ENCODE assay signal across 10 mouse cellular contexts in genomic region chr3:101712666-101713065, GRCm38 (mm10).
DNase-seq lines count a peak whose midpoint lies in the region; ATAC-seq and TF ChIP-seq lines count a peak whose summit lies in the region.
"Had no signal": no experiment of that assay in that cellular context is flagged by ENCODE, and none has a peak within 500 bp of the region (broad histone marks: within the 10 kb centered on the region; RNA-seq: fewer than 3 reads in every experiment).

No protein-coding gene starts in this region.

- no peaks in the 10 kb centered on the region for H3K36me3 ChIP-seq in megakaryocyte, embryonic 14.5 days (replicated peaks; ENCODE audit: low read length)
- no peaks in the 10 kb centered on the region for H3K36me3 ChIP-seq in hindbrain, embryonic 13.5 days
- no peaks in the 10 kb centered on the region for H3K36me3 ChIP-seq in stomach, embryonic 16.5 days (ENCODE audit: control insufficient read depth, insufficient read depth, low read length)

- no peak for TF ChIP-seq CTCF in gastrocnemius, adult 2 months (IDR thresholded peaks at IDR 0.05)

- no peaks in the 10 kb centered on the region for H3K9me3 ChIP-seq in megakaryocyte, embryonic 14.5 days
- no peaks in the 10 kb centered on the region for H3K9me3 ChIP-seq in hindbrain, embryonic 13.5 days
- no peaks in the 10 kb centered on the region for H3K9me3 ChIP-seq in stomach, embryonic 16.5 days (replicated peaks; ENCODE audit: control insufficient read depth, low read length)

- peaks cover 51% of the 10 kb centered on the region for H3K4me1 ChIP-seq in megakaryocyte, embryonic 14.5 days
- H3K4me1 ChIP-seq in hindbrain, embryonic 13.5 days (replicated peaks) = peaks cover 47% of the 10 kb centered on the region
- H3K4me1 ChIP-seq in stomach, embryonic 16.5 days (ENCODE audit: control insufficient read depth, insufficient read depth, low read length) = peaks cover 37% of the 10 kb centered on the region

- peak overlapping the region; percentile 52 for H3K4me3 ChIP-seq in gastrocnemius, adult 2 months
- H3K4me3 ChIP-seq in megakaryocyte, embryonic 14.5 days (replicated peaks) = peak overlapping the region; percentile 74
- no peak overlapping the region for H3K4me3 ChIP-seq in hindbrain, embryonic 13.5 days
- H3K4me3 ChIP-seq in stomach, embryonic 16.5 days (replicated peaks; ENCODE audit: low read length) = no peak overlapping the region

- H3K27me3 ChIP-seq in megakaryocyte, embryonic 14.5 days (replicated peaks) = peaks cover 32% of the 10 kb centered on the region
- H3K27me3 ChIP-seq in hindbrain, embryonic 13.5 days = peaks cover 5% of the 10 kb centered on the region; the same call in 1 of the 2 replicates
- H3K27me3 ChIP-seq in stomach, embryonic 16.5 days (ENCODE audit: control insufficient read depth, insufficient read depth, low read length) = no peaks in the 10 kb centered on the region

- DNase-seq in gastrocnemius, adult 2 months = peak; percentile 22
- DNase-seq in gastrocnemius, postnatal 25 days = no peak
- DNase-seq in layer of hippocampus, adult 9-10 months (ENCODE audit: low spot score) = no peak
- no peak for DNase-seq in spleen, postnatal 4 days (ENCODE audit: low spot score in 2 of 2)
- DNase-seq: adrenal gland, postnatal 25 days; liver, postnatal 0 days had no signal

- intact Hi-C loops in gastrocnemius, adult 2 months (cut with DNase I) = no loop called here

- peak overlapping the region; percentile 42 for H3K4me2 ChIP-seq in hindbrain, embryonic 13.5 days
- 0 out of 2 replicates have a peak overlapping the region, but pooled peaks have one; percentile 22 for H3K4me2 ChIP-seq in stomach, embryonic 16.5 days (ENCODE audit: low read depth, low read length)

- H3K9ac ChIP-seq in hindbrain, embryonic 13.5 days = peak overlapping the region; percentile 14; the same call in 1 of the 2 replicates
- H3K9ac ChIP-seq in stomach, embryonic 16.5 days (ENCODE audit: low read length) = peak overlapping the region; percentile 63
- H3K9ac ChIP-seq: liver, postnatal 0 days had no signal

- no peak for ATAC-seq in megakaryocyte, adult 5-6 weeks (ENCODE audit: poor library complexity, severe bottlenecking)
- 0 out of 2 replicates have a peak, but pooled peaks have one; percentile 29 for ATAC-seq in hindbrain, embryonic 13.5 days (ENCODE audit: low FRiP score)
- no peak for ATAC-seq in stomach, embryonic 16.5 days (ENCODE audit: insufficient read depth, low FRiP score)
- ATAC-seq: liver, postnatal 0 days had no signal

- WGBS in hindbrain, embryonic 13.5 days = 70% methylated on average over 14 of the region's 14 CpGs
- 85% methylated on average over 14 of the region's 14 CpGs for WGBS in stomach, embryonic 16.5 days

- H3K27ac ChIP-seq in gastrocnemius, adult 2 months = peak overlapping the region; percentile 70
- peak overlapping the region; percentile 46; the same call in 1 of the 2 replicates for H3K27ac ChIP-seq in hindbrain, embryonic 13.5 days
- H3K27ac ChIP-seq in stomach, embryonic 16.5 days (ENCODE audit: low read length) = peak overlapping the region; percentile 80

Comparison
In these comparisons a context has a peak if more than half of its experiments do, and no peak if none do; other contexts are left out.
1. H3K4me3 ChIP-seq: peak in gastrocnemius, adult 2 months (single experiment) and megakaryocyte, embryonic 14.5 days (single experiment); none in hindbrain, embryonic 13.5 days (single experiment) and stomach, embryonic 16.5 days (single experiment).
2. Peak in every context shown above with its lines, with median percentiles within 50 percentile points of each other: H3K27ac ChIP-seq.